Mouse (Mus musculus) heart, adult 8-10 months (tissue): ENCODE measurements around the gene AW146154. TPM values are rescaled to one million over a fixed set of nuclear protein-coding genes. Genes with fewer than 3 reads are reported as not detected.
"Not testable (repeated sequence)": the region's sequence is repeated elsewhere in the genome, so short reads cannot be mapped to it uniquely, and the experiment has no call there.

ENCODE experiments used
- DNase-seq: peaks from one replicate; pipeline ENCODE4 v3.0.0; 2022; ENCODE audit warnings: low spot score
- total RNA-seq, 4 experiments: library from RNA; stranded (reverse); gene quantifications; 2 replicates each; pipeline ENCODE4 v1.2.4; 2022

The AW146154 gene
- 1 to 10 TPM; 4.1 to 5.8 (median 4.9) TPM for total RNA-seq

DNA sequence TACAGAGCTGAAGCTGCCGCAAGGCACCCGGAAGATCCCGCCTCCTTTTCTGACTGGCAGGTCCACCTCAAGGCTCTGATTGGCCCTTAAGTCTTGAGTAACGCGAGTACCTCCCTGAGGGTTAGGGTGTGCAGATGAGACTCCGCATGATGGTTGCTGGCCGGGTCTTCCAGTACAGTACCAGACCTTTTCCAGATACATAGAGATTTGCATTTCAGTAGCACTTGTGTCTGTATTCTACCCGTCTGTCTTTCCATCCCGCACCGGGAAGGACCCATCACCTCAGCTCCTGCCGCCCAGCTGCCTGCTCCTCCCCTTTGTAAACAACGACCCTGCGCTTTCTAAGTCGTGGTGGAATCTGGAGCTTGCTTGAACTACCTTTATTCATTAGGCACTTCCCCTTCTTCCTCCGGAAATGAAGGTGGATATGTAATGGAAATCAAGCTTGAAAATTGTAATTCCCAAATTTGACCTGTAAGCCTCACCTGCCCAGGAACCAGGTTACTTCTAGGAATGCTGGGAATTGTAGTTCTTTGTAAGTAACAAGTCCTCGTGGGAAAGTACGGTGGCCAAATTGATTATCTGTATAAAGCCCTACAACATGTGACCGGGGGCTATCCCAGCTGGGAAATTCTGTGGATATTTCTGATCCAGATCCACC is at the start of gene AW146154, which contains the start of gene Gm20449:
TSS of gene AW146154 (minus strand) at position 502 of the 661 bp plus-strand sequence.
TSS of gene Gm20449 (minus strand) at position 29 of the 661 bp plus-strand sequence.
- DNase-seq: peak; percentile 100

DNA sequence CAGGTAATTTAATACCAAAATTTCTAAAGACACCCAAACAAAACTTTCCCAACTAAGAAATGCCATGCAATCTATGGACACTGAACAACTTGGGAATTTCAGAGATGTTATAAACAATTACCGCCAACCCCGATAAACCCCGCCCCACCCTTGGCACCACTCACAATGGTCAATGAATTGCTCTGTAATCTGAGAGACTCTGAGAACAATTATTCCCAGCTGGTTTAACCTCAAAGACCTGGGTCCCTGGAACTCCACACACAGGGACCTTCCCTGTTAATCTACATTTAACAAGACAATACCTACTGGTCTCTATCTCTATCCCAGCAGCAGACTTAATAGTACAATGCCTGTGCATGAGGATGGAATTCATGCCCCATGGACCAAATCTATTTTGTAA is 13.0 kb upstream of the AW146154 start:
- DNase-seq: no peak

DNA sequence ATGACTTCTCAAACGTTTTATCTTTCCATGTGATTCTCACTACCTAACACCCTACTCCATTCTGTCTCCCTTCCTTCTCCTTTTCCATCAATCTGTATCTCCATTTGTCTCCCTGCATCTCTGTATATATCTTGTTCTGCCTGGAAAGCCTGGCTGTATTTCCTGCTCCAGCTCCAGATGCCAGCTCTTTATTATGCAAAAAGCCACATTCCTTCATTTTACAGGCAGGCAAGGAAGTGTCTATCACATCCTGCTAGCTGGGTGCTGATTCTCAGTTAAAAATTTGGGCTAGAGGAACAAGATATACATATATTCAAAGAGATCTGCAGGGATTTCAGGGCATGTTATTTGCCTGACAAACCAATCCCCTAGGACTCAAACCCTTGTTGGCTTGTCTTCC is 12.5 kb upstream of the AW146154 start:
- DNase-seq: no peak

DNA sequence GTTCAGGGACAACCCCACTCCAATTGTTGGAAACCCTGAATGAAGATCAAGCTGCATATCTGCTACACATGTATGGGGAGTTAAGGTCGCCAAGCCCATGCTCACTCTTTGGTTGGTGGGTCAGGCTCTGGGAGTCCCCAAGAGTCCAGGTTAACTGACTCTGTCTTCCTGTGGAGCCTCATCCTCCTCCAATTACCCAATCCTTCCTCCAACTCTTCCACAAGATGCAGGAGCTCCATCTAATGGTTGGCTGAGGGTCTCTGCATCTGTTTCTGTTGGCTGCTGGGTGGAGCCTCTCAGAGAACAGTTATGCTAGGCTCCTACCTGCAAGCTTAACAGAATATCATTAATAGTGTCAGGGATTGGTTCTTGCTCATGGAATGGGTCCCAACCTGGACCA is 2.7 kb upstream of the AW146154 start:
- DNase-seq: no peak

DNA sequence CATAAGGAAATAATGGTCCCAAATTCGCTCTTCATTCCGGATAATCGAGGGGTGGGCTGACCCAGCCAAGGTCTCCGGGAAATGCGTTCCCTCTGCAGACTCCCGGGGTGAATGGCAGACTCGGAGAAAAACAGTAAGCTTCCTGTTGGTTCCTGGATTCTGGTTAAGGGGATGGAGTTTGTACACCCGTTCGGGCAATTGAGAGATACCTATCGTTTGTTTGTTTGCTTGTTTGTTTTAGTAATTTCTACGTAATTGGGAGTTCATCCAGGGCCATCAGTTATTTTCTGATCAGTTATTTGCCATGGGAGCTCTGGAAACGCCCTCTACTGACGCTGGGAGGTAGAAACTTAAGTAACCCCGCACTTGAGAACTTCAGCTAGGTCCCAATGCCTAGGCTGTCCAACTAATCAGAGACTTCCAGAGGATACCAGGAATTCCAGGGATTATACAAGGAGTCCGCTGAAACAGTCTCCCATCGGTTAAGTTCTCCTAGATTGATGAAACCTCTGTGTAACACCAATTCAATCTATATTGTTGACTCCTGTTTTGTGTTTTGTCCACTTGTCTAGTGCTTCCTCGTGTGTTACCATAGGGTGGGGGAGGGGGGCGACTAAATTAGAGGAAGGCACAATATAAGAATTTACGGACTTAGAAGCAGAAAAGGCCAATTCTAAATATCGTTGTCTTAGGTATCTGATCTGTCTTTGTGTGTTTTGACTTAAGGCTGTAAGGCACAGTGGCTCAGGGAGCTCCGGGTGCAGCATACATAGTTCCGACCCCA is 653 bp upstream of the AW146154 start:
- DNase-seq: peak; percentile 77

DNA sequence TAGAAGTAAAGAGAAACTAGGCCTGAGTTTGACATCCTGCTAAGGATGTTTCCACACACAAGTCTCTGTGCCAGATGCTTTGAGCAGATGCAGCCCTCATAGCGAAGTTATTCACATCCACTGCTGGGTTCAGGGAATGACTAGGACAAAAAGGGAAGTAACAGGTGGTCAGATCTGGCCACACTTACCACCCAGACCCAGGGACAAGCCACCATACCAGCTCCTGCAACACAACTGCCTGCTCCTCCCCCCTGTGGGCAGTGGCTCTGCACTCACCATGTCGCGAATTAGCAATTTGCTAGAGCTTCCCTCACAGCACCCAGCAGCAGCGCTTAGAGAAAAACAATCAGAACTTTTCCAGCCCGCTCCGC is 687 bp downstream of the AW146154 start:
- not testable (repeated sequence) for DNase-seq

DNA sequence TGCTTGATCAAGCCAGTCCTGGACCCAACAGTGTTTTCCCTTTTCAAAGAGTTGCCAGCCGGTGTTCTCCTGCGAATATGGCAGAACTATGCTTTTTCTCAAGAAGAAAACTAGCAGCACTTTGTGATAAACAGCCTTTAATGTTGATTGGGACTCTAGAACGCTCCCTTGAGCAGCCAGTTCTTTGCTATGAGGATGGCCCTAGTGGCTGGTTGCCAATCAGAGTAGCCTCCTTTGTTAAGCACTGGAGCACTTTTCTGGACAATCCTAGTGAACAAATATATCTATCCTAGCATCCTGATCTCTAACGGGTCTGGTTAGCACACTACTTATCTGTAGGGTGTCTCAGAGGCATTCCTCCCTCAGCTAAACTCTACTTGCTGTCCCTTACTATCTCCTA is 1.2 kb downstream of the AW146154 start:
- DNase-seq: not testable (repeated sequence)

DNA sequence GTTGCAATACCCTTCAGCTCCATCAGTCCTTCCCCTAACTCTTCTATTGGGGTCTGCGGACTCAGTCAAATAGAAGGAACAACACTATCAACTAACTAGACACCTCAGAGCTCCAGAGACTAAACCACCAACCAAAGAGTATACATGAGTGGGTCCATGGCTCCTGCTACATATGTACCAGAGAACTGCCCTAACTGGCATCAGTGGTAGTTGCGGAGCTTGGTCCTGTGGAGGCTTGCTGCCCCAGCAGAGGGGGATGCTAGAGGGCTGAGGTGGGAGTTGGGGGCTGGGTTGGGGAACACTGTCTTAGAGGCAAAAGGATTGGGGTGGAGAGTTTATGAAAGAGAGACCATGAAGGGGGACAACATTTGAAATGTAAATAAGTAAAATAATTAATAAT is 1.8 kb downstream of the AW146154 start:
- DNase-seq: no peak

DNA sequence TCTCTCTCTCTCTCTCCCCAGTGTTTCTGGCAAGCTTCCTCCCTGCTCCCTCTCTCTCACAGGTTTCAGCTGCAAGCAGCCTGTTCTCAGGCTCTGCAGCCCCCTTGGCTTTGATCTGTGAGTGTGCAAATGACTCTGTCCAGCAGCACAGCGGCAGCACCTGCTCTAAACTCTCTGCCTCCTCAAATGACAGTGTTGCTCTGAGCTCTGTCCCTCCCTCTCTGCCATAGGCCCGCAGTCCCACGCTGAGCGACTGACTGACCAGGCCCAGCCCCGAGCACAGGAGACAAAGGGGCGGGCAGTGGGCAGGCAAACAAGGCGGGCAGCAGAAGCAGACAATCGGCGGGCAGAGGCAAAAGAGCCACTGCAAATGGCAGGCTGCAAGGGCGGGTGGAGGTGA is 47.8 kb downstream of the AW146154 start:
- no peak for DNase-seq

DNA sequence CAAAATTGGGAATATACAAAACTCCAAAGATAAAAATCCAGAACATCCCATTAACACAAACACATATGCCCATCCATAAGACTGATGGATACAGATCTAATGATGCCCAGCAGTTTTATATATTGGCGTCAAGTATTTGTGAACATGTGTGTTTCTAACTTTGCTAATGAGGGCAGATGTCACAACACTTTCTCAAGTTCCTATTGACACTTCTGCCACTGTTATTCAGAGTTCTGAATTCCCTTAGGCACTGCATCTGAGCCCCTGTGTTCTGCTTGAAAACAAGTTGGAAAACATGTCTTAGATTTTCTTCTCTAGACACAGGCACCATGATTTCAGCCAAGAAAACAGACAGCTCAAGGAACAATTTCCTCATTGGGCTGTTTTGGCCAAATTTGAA is 51.1 kb downstream of the AW146154 start, which contains the start of gene Vmn2r57:
TSS of gene Vmn2r57 (minus strand) at position 101 of the 400 bp plus-strand sequence.
- not testable (repeated sequence) for DNase-seq

Other genes with a start within 250 kb of the AW146154 start
- gene AI987944, start 106.5 kb downstream of the AW146154 start, total RNA-seq: 10 to 100 TPM in 3 of 4 experiments, 1 to 10 TPM in 1; 9.8 to 13.7 (median 10.4) TPM
- gene Vmn2r57, start 51.2 kb downstream of the AW146154 start, total RNA-seq: under 1 TPM; 0.22 to 0.44 (median 0.30) TPM
- under 1 TPM in 2 of 4 experiments, not detected in 2; 0.09 to 0.22 TPM for gene Gm20449, start 473 bp downstream of the AW146154 start, total RNA-seq
- gene Gm6871, start 73.8 kb upstream of the AW146154 start, total RNA-seq: not detected
- gene 2610021A01Rik, start 99.3 kb upstream of the AW146154 start, total RNA-seq: 10 to 100 TPM in 1 of 4 experiments, 1 to 10 TPM in 3; 6.3 to 11.8 (median 8.6) TPM
- gene Zfp788, start 133.3 kb upstream of the AW146154 start, total RNA-seq: 10 to 100 TPM in 2 of 4 experiments, 1 to 10 TPM in 2; 8.3 to 10.3 (median 9.7) TPM